Mouse (Mus musculus): ENCODE data around the gene Olfr1364. TPM values are rescaled to one million over a fixed set of nuclear protein-coding genes. Genes with fewer than 3 reads are reported as not detected.

Olfr1364 gene
- not detected for total RNA-seq (2018; cell fraction: chromatin; rRNA removed)
- not detected for total RNA-seq (2018; cell fraction: cytosol; rRNA removed)
- total RNA-seq (2018; cell fraction: nucleus; rRNA removed), result not detected
- polyA plus RNA-seq (2018), result not detected in 3 replicates

DNA sequence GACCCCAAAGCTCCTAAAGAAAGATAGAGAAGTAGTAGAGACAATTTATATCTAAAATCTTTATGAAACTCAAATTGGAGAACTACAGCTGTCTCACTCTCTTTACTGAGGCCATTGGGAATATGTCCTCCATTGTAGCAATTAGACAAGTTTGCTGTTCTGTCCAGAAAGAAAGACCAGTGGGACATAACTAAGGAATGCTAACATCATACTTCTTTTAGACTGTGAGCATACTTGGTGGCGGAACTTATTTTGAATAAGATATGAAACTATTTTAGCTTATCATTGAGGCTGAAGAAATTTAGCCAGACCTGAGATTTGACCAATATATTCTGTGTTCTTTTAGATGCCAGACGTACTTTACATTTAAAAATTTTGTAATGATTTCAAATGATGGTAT lies at the start of gene Olfr1364:
Olfr1364 (minus strand) TSS at position 101 of the 400 bp plus-strand sequence.
- Histone ChIP-seq H3K4me3 (ENCODE audit: inconsistent target) (no peak within 1 kb of the TSS), H3K79me2 (ENCODE audit: inconsistent target) (no peaks in the 10 kb centered on the region), H3K27ac (no peak within 1 kb of the TSS), H3K36me3 (ENCODE audit: inconsistent target) (no peaks in the 10 kb centered on the region)
- 90% methylated on average over 2 of the region's 2 CpGs for WGBS (ENCODE audit: missing documents)

DNA sequence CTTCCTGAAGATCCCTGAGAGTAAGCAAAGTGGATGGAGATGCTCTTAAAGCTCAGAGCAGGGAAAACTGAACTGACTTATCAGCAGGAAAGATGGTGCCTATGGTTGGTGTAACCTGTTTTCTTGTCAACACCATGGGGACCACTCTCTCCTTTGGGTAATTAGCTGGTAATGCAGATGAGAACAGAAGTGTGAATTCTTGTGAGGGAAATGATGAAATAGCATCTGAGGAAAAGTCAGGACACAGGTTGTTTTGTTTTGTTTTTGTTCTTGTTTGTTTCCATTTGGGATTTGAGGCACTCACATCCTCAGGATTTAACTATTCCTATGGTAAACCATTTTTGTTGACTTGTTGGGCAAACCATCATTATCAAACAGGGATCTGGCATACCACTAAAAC lies 32.4 kb upstream of the Olfr1364 start, which contains the start of gene Olfr1362:
Olfr1362 (minus strand) TSS at position 101 of the 400 bp plus-strand sequence.
- no peaks in the 10 kb centered on the region for H3K36me3 ChIP-seq (ENCODE audit: inconsistent target)
- no peaks in the 10 kb centered on the region for H3K79me2 ChIP-seq (ENCODE audit: inconsistent target)
- no peak within 1 kb of the TSS for H3K4me3 ChIP-seq (ENCODE audit: inconsistent target)
- H3K27ac ChIP-seq, result no peak within 1 kb of the TSS

DNA sequence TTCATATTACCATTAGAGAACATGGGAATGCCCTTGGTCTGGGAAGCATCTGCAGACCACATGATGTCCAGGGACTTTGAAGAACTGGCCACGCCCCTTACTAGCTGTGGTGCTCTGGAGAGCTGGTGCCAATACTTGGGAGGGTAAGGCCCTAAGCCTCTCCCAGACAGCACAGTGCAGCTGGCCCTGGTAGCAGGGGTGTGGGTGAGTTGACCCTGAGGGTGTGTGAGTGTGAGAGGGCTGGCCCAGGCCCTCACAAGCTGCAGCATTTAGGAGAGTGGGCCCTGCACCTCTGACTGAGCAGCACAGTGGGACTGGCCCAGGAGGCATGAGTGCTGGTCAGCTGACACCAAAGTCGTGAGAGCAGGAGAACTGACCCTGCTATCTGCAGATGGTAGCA lies 10.1 kb upstream of the Olfr1364 start:
- H3K4me3 ChIP-seq (ENCODE audit: inconsistent target), result no peak overlapping the region

DNA sequence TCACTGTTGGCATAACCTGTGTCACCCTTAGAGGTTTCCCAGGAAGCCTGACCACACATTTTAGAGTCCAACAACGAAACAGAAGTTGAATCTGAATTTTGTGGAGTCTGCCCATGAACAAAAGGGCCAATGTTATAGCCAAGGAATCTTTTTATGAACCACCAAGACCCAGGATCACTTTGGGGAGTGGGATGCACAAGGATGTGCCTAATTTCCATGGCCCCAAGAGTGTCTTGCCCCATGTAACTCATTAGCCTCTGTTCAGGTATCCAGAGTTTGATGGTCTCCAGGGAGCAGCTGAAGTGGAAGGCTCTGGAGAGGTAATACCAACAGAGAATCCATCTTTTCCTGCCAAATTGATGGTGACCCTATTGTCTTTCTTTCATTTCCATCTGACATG lies 21.8 kb downstream of the Olfr1364 start, which contains the start of gene Olfr1535:
Olfr1535 (minus strand) TSS at position 101 of the 400 bp plus-strand sequence.
- Histone ChIP-seq H3K27ac (no peak within 1 kb of the TSS), H3K4me3 (ENCODE audit: inconsistent target) (no peak within 1 kb of the TSS), H3K79me2 (ENCODE audit: inconsistent target) (no peaks in the 10 kb centered on the region), H3K36me3 (ENCODE audit: inconsistent target) (no peaks in the 10 kb centered on the region)
- WGBS (ENCODE audit: missing documents), result 60% methylated on average over 1 of the region's 1 CpGs

More for the DNA sequence above, 10.1 kb upstream of the Olfr1364 start:
- H3K36me3 ChIP-seq (ENCODE audit: inconsistent target), result no peaks in the 10 kb centered on the region
- no peak overlapping the region for H3K27ac ChIP-seq
- H3K79me2 ChIP-seq (ENCODE audit: inconsistent target), result no peaks in the 10 kb centered on the region
- 75% methylated on average over 2 of the region's 2 CpGs for WGBS (ENCODE audit: missing documents)

DNA sequence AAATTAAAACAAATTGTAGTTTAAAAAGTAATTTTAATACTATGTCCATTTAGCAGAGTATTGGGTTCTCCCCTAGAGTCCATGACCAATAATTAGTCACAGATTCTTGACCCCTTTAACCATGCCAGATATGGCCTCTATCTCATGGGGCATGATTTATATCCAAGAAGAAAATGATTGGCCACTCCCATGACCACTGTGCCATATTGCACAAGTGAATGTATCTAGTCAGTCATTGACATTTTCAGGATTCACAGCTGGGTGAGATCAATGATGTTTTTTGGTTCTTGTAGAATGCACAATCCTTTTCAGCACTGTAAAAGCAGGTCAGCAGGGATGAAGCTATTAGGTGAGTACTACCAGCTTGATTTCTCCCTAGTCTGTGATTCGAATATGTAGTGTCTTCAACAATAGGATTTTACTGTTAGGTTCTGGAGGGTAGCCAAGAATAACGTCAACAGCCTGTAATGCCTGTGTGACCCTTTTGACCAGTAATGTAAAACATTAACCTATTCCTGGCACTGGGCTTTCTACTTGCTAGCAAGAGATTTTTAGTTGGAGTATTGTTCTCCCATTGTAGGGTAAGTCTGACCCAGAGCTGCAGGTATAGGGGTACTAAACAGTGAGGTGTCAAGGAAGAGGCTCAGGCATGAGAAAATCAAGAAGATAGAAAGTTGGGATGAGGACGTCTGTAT lies 31.0 kb downstream of the Olfr1364 start:
- Histone ChIP-seq H3K4me3 (ENCODE audit: inconsistent target) (no peak overlapping the region), H3K36me3 (ENCODE audit: inconsistent target) (no peaks in the 10 kb centered on the region), H3K27ac (no peak overlapping the region), H3K79me2 (ENCODE audit: inconsistent target) (no peaks in the 10 kb centered on the region)
- WGBS (ENCODE audit: missing documents), result 74% methylated on average over 3 of the region's 3 CpGs

DNA sequence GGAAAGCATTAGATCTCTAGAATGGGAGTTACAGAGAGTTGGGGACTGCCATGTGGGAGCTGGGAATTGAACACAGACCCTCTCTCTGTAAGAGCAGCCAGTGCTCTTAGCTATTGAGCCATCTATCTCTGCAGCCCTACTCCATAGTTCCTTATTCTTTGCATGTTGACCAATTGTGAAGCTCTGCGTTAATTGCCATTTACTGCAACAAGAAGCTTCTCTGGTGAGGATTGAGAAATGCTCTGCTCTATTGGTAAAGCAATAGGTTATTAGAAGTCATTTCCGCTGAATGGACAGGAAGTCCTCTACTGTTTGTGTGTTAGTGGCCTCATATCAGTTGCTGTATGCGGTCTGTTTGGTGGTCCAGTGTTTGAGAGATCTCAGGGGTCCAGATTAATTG lies 32.1 kb downstream of the Olfr1364 start:
- no peak overlapping the region for H3K27ac ChIP-seq
- no peaks in the 10 kb centered on the region for H3K36me3 ChIP-seq (ENCODE audit: inconsistent target)
- 87% methylated on average over 3 of the region's 3 CpGs for WGBS (ENCODE audit: missing documents)
- no peak overlapping the region for H3K4me3 ChIP-seq (ENCODE audit: inconsistent target)
- no peaks in the 10 kb centered on the region for H3K79me2 ChIP-seq (ENCODE audit: inconsistent target)

DNA sequence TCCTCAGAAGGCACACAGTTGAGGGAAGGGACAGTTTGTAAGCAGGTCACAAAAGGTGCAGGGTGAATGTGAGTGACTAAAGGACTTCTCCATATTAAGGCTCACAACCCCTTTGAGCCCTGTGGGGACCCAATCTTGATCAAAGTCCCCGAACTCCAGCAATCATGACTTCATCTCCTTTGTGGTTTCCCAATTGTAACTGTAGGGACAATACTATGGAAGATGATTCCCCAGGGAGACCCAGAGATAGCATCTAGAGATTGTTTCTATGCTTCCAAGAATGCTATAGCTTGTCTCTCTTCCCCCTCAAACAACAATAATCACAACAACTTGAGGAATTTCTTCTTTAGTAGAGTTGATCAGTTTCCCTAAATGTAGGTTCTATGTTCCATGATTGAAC lies 38.9 kb downstream of the Olfr1364 start, which contains the start of gene Olfr1366:
Olfr1366 (minus strand) TSS at position 101 of the 400 bp plus-strand sequence.
- WGBS (ENCODE audit: missing documents), result 85% methylated on average over 1 of the region's 1 CpGs
- H3K36me3 ChIP-seq (ENCODE audit: inconsistent target), result no peaks in the 10 kb centered on the region
- H3K79me2 ChIP-seq (ENCODE audit: inconsistent target), result no peaks in the 10 kb centered on the region
- H3K4me3 ChIP-seq (ENCODE audit: inconsistent target), result no peak within 1 kb of the TSS
- no peak within 1 kb of the TSS for H3K27ac ChIP-seq

DNA sequence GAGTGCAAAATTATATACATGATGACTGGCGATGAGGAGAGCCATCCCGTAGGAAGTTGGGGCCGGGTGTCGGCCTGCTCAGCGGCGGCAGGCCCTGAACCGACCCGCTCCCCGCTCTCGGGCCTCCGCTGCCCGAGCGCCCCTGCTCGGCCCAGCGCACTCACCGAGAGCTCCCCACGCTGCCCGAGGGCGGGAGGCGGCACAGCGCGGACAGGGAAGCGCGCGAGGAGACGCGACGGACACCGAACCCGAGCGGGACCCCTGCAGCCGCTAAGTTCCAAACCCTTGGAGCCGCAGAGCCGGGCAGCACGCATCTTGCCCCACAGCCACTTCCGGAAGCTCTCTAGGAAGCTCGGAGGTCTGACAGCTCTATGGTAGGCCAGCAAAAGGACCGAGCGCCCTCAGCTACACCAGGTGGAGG lies 50.8 kb downstream of the Olfr1364 start, which contains the start of gene Zkscan8:
Zkscan8 (minus strand) TSS at position 340 of the 421 bp plus-strand sequence.
- Histone ChIP-seq H3K36me3 (ENCODE audit: inconsistent target) (peaks cover 7% of the 10 kb centered on the region; the same call in 1 of the 2 replicates), H3K27ac (no peak within 1 kb of the TSS), H3K79me2 (ENCODE audit: inconsistent target) (no peaks in the 10 kb centered on the region), H3K4me3 (ENCODE audit: inconsistent target) (peak within 1 kb of the TSS; percentile 46)
- 1% methylated on average over 26 of the region's 39 CpGs for WGBS (ENCODE audit: missing documents)

DNA sequence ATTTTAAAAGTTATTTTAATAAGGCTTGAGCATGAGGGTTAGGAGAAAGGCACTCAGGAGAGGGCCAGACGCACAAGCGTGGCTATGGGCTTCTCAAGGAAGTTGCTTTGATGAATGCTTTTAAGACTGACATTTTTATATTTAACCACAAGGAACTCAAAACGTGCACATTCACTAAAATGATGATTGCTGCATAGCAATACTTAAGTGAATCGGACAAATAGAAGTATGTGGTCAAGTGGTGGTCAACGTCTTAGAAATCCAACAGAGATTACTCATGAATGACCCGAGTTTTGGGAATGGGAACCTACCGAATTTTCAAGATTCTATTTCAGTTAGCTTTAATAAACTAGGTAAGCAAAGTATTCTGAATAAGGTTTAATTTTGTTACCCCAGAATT lies 51.4 kb downstream of the Olfr1364 start:
- WGBS (ENCODE audit: missing documents), result 45% methylated on average over 7 of the region's 7 CpGs
- H3K79me2 ChIP-seq (ENCODE audit: inconsistent target), result no peaks in the 10 kb centered on the region
- peaks cover 13% of the 10 kb centered on the region for H3K36me3 ChIP-seq (ENCODE audit: inconsistent target)
- no peak overlapping the region for H3K27ac ChIP-seq
- peak overlapping the region; percentile 46 for H3K4me3 ChIP-seq (ENCODE audit: inconsistent target)

Other genes starting within 250 kb of the Olfr1364 start
- not detected in 3 replicates for gene Olfr1367, start 234.8 kb downstream of the Olfr1364 start, polyA plus RNA-seq (2018)
- gene Zscan12, start 218.9 kb downstream of the Olfr1364 start, polyA plus RNA-seq (2018), result 3.2 to 5.9 TPM (median 4.1 TPM) in 3 replicates
- 19.2 to 36.6 TPM (median 20.7 TPM) in 3 replicates for gene Zkscan3, start 179.0 kb downstream of the Olfr1364 start, polyA plus RNA-seq (2018)
- not detected in 3 replicates for gene Pgbd1, start 140.7 kb downstream of the Olfr1364 start, polyA plus RNA-seq (2018)
- gene Zscan26, start 128.0 kb downstream of the Olfr1364 start, polyA plus RNA-seq (2018), result 11.1 to 21.4 TPM (median 17.0 TPM) in 3 replicates
- 0.29 to 0.41 TPM in 2 of 3 replicates, not detected in the other for gene Nkapl, start 113.2 kb downstream of the Olfr1364 start, polyA plus RNA-seq (2018)
- gene Zkscan4, start 102.9 kb downstream of the Olfr1364 start, polyA plus RNA-seq (2018), result 0.47 to 0.84 TPM (median 0.63 TPM) in 3 replicates
- not detected in 3 replicates for gene Gm10065, start 102.3 kb downstream of the Olfr1364 start, polyA plus RNA-seq (2018)
- 0.11 to 0.38 TPM (median 0.23 TPM) in 3 replicates for gene AK157302, start 86.5 kb downstream of the Olfr1364 start, polyA plus RNA-seq (2018)
- 3.8 to 14.2 TPM (median 11.7 TPM) in 3 replicates for gene Gm11273, start 80.3 kb downstream of the Olfr1364 start, polyA plus RNA-seq (2018)
- 3.0 to 3.6 TPM (median 3.4 TPM) in 3 replicates for gene Zkscan8, start 50.6 kb downstream of the Olfr1364 start, polyA plus RNA-seq (2018)
- gene Olfr1366, start 39.0 kb downstream of the Olfr1364 start, polyA plus RNA-seq (2018), result not detected in 3 replicates
- gene Olfr1535, start 21.9 kb downstream of the Olfr1364 start, polyA plus RNA-seq (2018), result not detected in 3 replicates
- gene Olfr1362, start 32.3 kb upstream of the Olfr1364 start, polyA plus RNA-seq (2018), result not detected in 3 replicates
- gene Olfr11, start 60.8 kb upstream of the Olfr1364 start, polyA plus RNA-seq (2018), result not detected in 3 replicates
- gene Olfr1361, start 81.6 kb upstream of the Olfr1364 start, polyA plus RNA-seq (2018), result not detected in 3 replicates
- not detected in 3 replicates for gene Olfr1360, start 95.6 kb upstream of the Olfr1364 start, polyA plus RNA-seq (2018)
- gene Olfr1359, start 116.4 kb upstream of the Olfr1364 start, polyA plus RNA-seq (2018), result not detected in 3 replicates
- not detected in 3 replicates for gene Hist1h2bl, start 134.4 kb upstream of the Olfr1364 start, polyA plus RNA-seq (2018)
- not detected in 3 replicates for gene Hist1h2ai, start 134.7 kb upstream of the Olfr1364 start, polyA plus RNA-seq (2018)
- 1.6 TPM in 1 of 3 replicates, not detected in the others for gene Hist1h3h, start 135.9 kb upstream of the Olfr1364 start, polyA plus RNA-seq (2018)
- gene Hist1h2bm, start 140.3 kb upstream of the Olfr1364 start, polyA plus RNA-seq (2018), result not detected in 3 replicates
- gene Hist1h4j, start 153.3 kb upstream of the Olfr1364 start, polyA plus RNA-seq (2018), result not detected in 3 replicates
- gene Hist1h4k, start 168.7 kb upstream of the Olfr1364 start, polyA plus RNA-seq (2018), result 3.4 to 5.4 TPM in 2 of 3 replicates, not detected in the other
- not detected in 3 replicates for gene Hist1h2ak, start 172.1 kb upstream of the Olfr1364 start, polyA plus RNA-seq (2018)
- gene Hist1h2bn, start 172.4 kb upstream of the Olfr1364 start, polyA plus RNA-seq (2018), result 1.4 TPM in 1 of 3 replicates, not detected in the others
- not detected in 3 replicates for gene Hist1h1b, start 198.9 kb upstream of the Olfr1364 start, polyA plus RNA-seq (2018)
- gene Hist1h3i, start 201.6 kb upstream of the Olfr1364 start, polyA plus RNA-seq (2018), result not detected in 3 replicates
- not detected in 3 replicates for gene Hist1h2an, start 205.5 kb upstream of the Olfr1364 start, polyA plus RNA-seq (2018)
- gene Hist1h2bp, start 205.7 kb upstream of the Olfr1364 start, polyA plus RNA-seq (2018), result not detected in 3 replicates
- gene Hist1h2bq, start 228.4 kb upstream of the Olfr1364 start, polyA plus RNA-seq (2018), result 0.17 to 0.62 TPM in 2 of 3 replicates, not detected in the other
- gene Hist1h2ao, start 228.7 kb upstream of the Olfr1364 start, polyA plus RNA-seq (2018), result not detected in 3 replicates
- gene Hist1h4m, start 230.0 kb upstream of the Olfr1364 start, polyA plus RNA-seq (2018), result 1.4 TPM in 1 of 3 replicates, not detected in the others